Mouse (Mus musculus) hindbrain, postnatal 0 days (tissue): ENCODE results near the gene Gbf1. TPM values are rescaled to one million over a fixed set of nuclear protein-coding genes. Genes with fewer than 3 reads are reported as not detected.

ENCODE experiments used
- ATAC-seq: fragments of 200-750 bp; cut with Nextera tagmentation; 2 replicates; pipeline ENCODE4 v1.8.0; 2017; ENCODE audit warnings: mild to moderate bottlenecking, moderate TSS enrichment, moderate library complexity
- DNase-seq: peaks from one replicate; pipeline ENCODE4 v3.0.0-alpha.2; 2015; ENCODE audit warnings: low spot score
- H3K27ac ChIP-seq: fragments of 300-500 bp; sonication (generic); 2 replicates; pipeline ENCODE4 v1.5.1; 2014; ENCODE audit warnings: mild to moderate bottlenecking
- H3K27me3 ChIP-seq: fragments of 300-500 bp; sonication (generic); 2 replicates; pipeline ENCODE4 v1.6.1; 2014; ENCODE audit warnings: low read length, mixed read lengths; ENCODE audit not compliant: insufficient read depth
- H3K36me3 ChIP-seq: fragments of 300-500 bp; sonication (generic); 2 replicates; pipeline ENCODE4 v1.6.1; 2014; ENCODE audit warnings: low read length, mixed read lengths; ENCODE audit not compliant: insufficient read depth
- H3K4me1 ChIP-seq: fragments of 300-500 bp; sonication (generic); 2 replicates; pipeline ENCODE4 v1.6.1; 2014; ENCODE audit warnings: antibody characterized with exemption, low read length, mixed read lengths; ENCODE audit not compliant: insufficient read depth
- H3K4me2 ChIP-seq: fragments of 300-500 bp; sonication (generic); 2 replicates; pipeline ENCODE4 v1.6.1; 2014; ENCODE audit warnings: low read depth, mild to moderate bottlenecking, low read length, moderate library complexity, mixed read lengths
- H3K4me3 ChIP-seq: fragments of 300-500 bp; sonication (generic); 2 replicates; pipeline ENCODE4 v1.5.1; 2014; ENCODE audit warnings: low read length
- H3K9ac ChIP-seq: fragments of 300-500 bp; sonication (generic); replicated peaks from 2 replicates; pipeline ENCODE4 v1.6.1; 2014; ENCODE audit warnings: mild to moderate bottlenecking, low read length, moderate library complexity, mixed read lengths
- H3K9me3 ChIP-seq: fragments of 300-500 bp; sonication (generic); 2 replicates; pipeline ENCODE4 v1.6.1; 2016; ENCODE audit warnings: low read length, mixed read lengths
- CTCF ChIP-seq: IDR thresholded peaks from 2 replicates; pipeline ENCODE4 v1.5.1; 2016; ENCODE audit warnings: antibody characterized with exemption, control low read depth, low read depth
- WGBS: fragments of 180-500 bp; shearing (Covaris S2); extraction: QIAGEN DNeasy Blood & Tissue Kit; methylation state at CpG from one replicate; pipeline ENCODE4 v1.1.7; 2014; 5-methylcytosine and 5-hydroxymethylcytosine counted together
- polyA plus RNA-seq: library from polyadenylated mRNA; unstranded; fragments of >200 nt; fragmentation: Nextera tagmentation; extraction: Ambion mirVana; gene quantifications from 2 replicates; pipeline ENCODE4 v1.2.1, GENCODE M21; 2015
- total RNA-seq: library from RNA; depleted of rRNA; stranded (reverse); fragments of >200 nt; gene quantifications from 2 replicates; pipeline ENCODE4 v1.2.3, GENCODE M21; 2014

The Gbf1 gene
- total and polyA plus RNA-seq, 2 experiments from 2014 or later: 52.0 to 63.7 TPM

DNA sequence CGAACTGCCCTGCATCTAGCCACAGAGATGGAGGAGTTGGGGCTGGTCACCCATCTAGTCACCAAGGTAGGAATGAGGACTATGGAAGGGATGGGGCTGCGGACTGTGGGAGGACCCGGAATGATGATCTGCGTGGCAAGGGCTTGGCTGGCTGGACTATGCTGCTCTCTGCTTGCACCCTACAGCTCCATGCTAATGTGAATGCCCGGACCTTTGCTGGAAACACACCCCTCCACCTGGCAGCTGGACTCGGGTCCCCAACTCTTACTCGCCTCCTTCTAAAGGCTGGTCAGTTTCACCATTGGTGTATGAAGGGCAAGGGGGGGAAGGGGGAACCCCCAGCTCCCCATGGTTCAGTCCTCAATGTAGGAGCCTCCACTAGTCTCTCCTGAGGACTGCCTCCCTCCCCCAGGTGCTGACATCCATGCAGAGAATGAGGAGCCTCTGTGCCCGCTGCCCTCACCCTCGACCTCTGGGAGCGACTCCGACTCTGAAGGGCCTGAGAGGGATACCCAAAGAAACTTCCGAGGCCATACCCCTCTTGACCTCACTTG, 158.1 kb downstream of the Gbf1 start:
- no peaks in the 10 kb centered on the region for H3K9me3 ChIP-seq
- H3K4me2 ChIP-seq: no peak overlapping the region
- 87% methylated on average over 12 of the region's 12 CpGs for WGBS
- peaks cover 23% of the 10 kb centered on the region; the same call in 1 of the 2 replicates for H3K36me3 ChIP-seq
- H3K27me3 ChIP-seq: 0 out of 2 replicates have a peak, but pooled peaks cover under 1% of the 10 kb centered on the region
- no peaks in the 10 kb centered on the region for H3K4me1 ChIP-seq
- no peak overlapping the region for H3K4me3 ChIP-seq
- H3K27ac ChIP-seq: no peak overlapping the region
- no peak for ATAC-seq
- no peak for DNase-seq
- H3K9ac ChIP-seq: no peak overlapping the region
- no peak for TF ChIP-seq CTCF

DNA sequence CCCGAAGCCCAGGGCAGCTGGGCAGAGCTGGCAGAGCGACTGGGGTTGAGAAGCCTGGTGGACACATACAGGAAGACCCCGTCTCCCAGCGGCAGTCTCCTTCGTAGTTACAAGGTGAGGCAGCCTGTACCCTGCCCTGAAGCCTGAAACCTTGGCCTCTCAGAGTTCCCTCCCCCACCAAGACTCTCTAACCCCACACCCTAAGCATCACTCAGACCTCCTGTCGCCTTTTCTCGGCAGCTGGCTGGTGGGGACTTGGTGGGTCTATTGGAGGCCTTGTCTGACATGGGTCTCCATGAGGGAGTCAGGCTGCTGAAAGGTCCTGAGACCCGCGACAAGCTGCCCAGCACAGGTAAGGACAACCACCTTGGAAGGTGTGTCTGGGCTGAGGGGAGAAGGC, 159.0 kb downstream of the Gbf1 start:
- Histone ChIP-seq H3K9me3 (no peaks in the 10 kb centered on the region), H3K4me3 (no peak overlapping the region), H3K27ac (no peak overlapping the region), H3K27me3 (0 out of 2 replicates have a peak, but pooled peaks cover 2% of the 10 kb centered on the region), H3K4me1 (no peaks in the 10 kb centered on the region), H3K36me3 (peaks cover 23% of the 10 kb centered on the region; the same call in 1 of the 2 replicates), H3K4me2 (no peak overlapping the region), H3K9ac (no peak overlapping the region)
- no peak for TF ChIP-seq CTCF
- DNase-seq (no peak), ATAC-seq (no peak)
- WGBS: 90% methylated on average over 9 of the region's 9 CpGs

DNA sequence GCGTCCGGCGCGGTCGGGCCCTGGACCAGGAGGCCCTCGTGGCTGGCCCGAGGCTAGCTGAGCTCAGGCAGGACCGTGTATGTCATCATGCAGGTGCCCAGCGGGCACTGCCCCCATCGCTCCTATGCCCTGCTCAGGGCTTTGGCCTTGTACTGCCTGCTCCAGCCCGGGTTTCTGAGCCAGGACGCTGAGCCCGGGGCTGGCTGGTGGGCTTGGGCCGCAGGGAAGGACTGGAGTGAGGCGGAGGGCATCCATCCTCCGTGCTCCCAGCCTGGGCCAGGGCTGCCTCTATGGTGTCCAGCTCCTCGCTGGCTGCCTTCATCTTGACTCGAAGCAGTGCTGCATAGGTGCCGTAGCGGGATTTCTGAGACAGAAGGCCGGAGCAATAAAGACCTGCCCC, 160.3 kb downstream of the Gbf1 start:
- no peak for ATAC-seq
- TF ChIP-seq CTCF: no peak
- Histone ChIP-seq H3K4me2 (no peak overlapping the region), H3K9me3 (no peaks in the 10 kb centered on the region), H3K4me1 (no peaks in the 10 kb centered on the region), H3K27me3 (0 out of 2 replicates have a peak, but pooled peaks cover 6% of the 10 kb centered on the region), H3K36me3 (peaks cover 23% of the 10 kb centered on the region; the same call in 1 of the 2 replicates), H3K27ac (no peak overlapping the region), H3K9ac (no peak overlapping the region), H3K4me3 (no peak overlapping the region)
- 90% methylated on average over 21 of the region's 21 CpGs for WGBS
- DNase-seq: no peak

DNA sequence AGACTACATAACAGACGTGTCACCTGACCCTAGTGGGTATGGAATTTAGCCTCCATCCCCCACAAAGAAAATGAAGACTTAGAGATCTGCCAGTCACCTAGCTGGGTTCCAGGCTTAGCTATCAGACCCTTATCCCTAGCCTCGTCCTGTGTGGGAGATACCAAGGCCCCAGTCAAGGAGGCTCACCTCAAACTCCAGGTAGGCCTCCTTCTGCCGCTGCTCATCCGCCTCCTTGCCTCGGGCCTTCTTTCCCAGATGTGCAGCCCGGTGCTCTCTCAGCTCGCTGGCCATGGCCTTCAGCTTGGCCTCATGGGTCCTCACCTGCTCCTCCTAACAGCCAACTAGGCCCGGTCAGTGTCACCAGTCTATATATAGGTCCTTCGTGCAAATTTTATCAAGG, 160.8 kb downstream of the Gbf1 start:
- H3K4me1 ChIP-seq: no peaks in the 10 kb centered on the region
- no peak for DNase-seq
- WGBS: 88% methylated on average over 9 of the region's 9 CpGs
- H3K27ac ChIP-seq: no peak overlapping the region
- no peak for TF ChIP-seq CTCF
- no peak overlapping the region for H3K4me2 ChIP-seq
- H3K4me3 ChIP-seq: no peak overlapping the region
- no peak overlapping the region for H3K9ac ChIP-seq
- H3K36me3 ChIP-seq: peaks cover 23% of the 10 kb centered on the region; the same call in 1 of the 2 replicates
- H3K9me3 ChIP-seq: no peaks in the 10 kb centered on the region
- H3K27me3 ChIP-seq: 0 out of 2 replicates have a peak, but pooled peaks cover 6% of the 10 kb centered on the region
- no peak for ATAC-seq

DNA sequence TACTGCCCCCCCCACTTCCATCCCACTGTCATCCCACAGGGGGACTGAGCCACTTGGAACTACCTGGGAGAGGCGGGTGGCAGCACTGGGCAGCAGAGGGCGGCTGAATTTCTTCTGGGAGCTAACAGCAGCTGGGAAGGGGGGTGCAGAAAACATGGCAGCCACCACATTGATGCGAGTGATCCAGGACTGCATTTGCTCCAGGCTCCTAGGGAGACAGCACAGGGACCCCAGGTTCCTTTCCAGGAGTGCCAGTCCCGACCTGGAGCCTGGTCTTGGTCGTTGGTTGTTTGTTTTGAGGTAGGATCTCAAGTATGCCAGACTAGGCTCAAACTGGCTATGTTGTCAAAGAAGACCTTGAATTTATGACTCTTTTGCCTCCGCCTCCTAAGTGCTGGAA, 161.3 kb downstream of the Gbf1 start:
- no peaks in the 10 kb centered on the region for H3K9me3 ChIP-seq
- no peak overlapping the region for H3K4me2 ChIP-seq
- H3K9ac ChIP-seq: no peak overlapping the region
- ATAC-seq (no peak), DNase-seq (no peak)
- no peak overlapping the region for H3K4me3 ChIP-seq
- H3K27me3 ChIP-seq: 0 out of 2 replicates have a peak, but pooled peaks cover 6% of the 10 kb centered on the region
- peaks cover 3% of the 10 kb centered on the region for H3K4me1 ChIP-seq
- peaks cover 23% of the 10 kb centered on the region; the same call in 1 of the 2 replicates for H3K36me3 ChIP-seq
- no peak overlapping the region for H3K27ac ChIP-seq
- TF ChIP-seq CTCF: no peak
- 80% methylated on average over 6 of the region's 6 CpGs for WGBS

DNA sequence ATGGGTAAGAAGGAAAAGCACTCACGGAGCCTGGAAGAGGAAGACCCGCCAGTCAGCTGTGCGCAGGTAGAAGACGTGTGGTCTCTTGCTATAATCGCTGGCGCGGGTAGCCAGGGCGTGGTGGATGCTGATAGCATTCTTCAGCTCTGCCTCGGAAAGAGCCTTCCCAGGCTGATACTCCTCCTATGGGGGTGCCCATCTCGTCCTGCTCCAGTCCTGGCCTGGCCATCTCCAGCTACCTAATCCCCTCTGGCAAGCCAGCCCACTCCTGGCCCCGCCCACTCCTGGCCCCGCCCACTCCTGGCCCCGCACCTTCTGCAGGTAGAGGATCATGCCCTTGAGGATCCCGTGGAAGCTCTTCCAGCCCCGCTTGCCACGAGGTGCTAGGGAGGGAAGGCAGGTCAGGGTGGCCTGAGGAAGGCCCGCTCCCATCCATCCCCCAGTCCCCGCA, 161.9 kb downstream of the Gbf1 start:
- TF ChIP-seq CTCF: no peak
- H3K27ac ChIP-seq: no peak overlapping the region
- no peak overlapping the region for H3K4me2 ChIP-seq
- ATAC-seq (no peak), DNase-seq (no peak)
- H3K27me3 ChIP-seq: 0 out of 2 replicates have a peak, but pooled peaks cover 6% of the 10 kb centered on the region
- no peaks in the 10 kb centered on the region for H3K9me3 ChIP-seq
- WGBS: 23% methylated on average over 18 of the region's 18 CpGs
- H3K4me1 ChIP-seq: peaks cover 8% of the 10 kb centered on the region
- H3K36me3 ChIP-seq: peaks cover 23% of the 10 kb centered on the region; the same call in 1 of the 2 replicates
- H3K9ac ChIP-seq: no peak overlapping the region
- H3K4me3 ChIP-seq: no peak overlapping the region
